Mouse (Mus musculus) gastrocnemius, postnatal 14 days (tissue): Measurements from ENCODE around the gene Sept10. TPM values are rescaled to one million over a fixed set of nuclear protein-coding genes. Genes with fewer than 3 reads are reported as not detected.
"Not testable (repeated sequence)": the region's sequence is repeated elsewhere in the genome, so short reads cannot be mapped to it uniquely, and the experiment has no call there.

ENCODE experiments used
- DNase-seq: peaks from one replicate; pipeline ENCODE4 v3.0.0; 2021; ENCODE audit warnings: mixed read lengths
- intact Hi-C: fragments of 180-260 bp; cut with DNase I; formaldehyde crosslinking; loops from one replicate; pipeline ENCODE4 v1.15.1; 2025; ENCODE audit warnings: low total_unique reads
- total RNA-seq, 2 experiments: library from RNA; stranded (reverse); gene quantifications; 2 replicates each; pipeline ENCODE4 v1.2.3; 2021

Sept10 gene
- total RNA-seq, 2 experiments from 2014 or later = 16.6 to 17.0 TPM

GRCm38 (mm10) chr10:59150938-59151657, 70.5 kb downstream of the Sept10 start:
- intact Hi-C loops = loop anchor here (1.0 kb wide), 1 partner anchor 338 kb away; the partner anchor contains the start of gene Sh3rf3
- no peak for DNase-seq

DNA sequence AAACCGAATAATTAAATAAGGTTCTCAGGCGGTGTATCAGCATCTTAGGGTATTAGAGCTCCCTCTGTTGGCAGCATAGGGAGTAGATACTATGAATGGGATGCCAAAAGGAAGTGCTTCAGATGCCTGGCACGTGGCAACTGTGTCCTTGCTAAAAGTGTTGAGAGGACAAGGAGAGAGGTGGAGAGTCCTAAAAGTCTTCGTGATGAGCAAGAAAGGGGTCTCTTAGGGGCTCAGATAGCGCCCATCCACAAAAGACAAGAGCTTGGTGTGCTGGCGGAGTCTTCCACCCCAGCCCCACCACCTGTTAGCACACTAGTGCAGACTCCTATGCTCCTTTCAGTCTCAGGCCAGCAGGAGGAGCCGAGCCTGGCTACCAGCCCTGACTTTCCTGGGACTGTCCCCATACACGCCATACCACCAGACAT, 71.7 kb downstream of the Sept10 start:
- peak; percentile 47 for DNase-seq
- intact Hi-C loops = loop anchor here (1.0 kb wide), 1 partner anchor 337 kb away; the partner anchor contains the start of gene Sh3rf3

DNA sequence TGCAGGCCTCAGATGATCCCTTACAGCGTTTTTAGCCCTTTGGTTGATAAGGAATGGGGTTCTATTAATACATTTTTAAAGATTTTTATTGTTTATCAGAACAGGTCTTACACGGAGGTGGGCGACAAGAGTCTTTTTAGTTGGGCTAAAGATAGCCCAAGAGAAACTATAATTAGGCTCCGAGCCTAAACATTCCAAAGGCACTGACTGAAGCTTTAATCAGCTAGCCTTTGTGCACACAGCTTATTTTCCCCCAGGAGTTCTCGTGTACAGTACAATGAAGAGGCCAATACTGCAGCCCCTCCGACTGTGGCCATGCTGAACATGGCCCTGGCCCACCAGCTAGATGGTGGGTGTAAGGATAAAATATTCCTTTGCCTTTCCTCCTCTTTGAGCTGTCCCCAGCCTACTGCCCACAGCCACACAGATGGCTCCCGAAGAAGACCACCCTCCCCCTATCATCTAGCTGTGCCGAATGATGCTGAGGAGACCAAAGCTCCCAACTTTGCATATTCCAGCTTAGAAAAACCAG, 88.1 kb downstream of the Sept10 start:
- DNase-seq = no peak
- intact Hi-C loops = no loop called here

- DNase-seq = no peak
- intact Hi-C loops = no loop called here
These were observed 89.6 kb downstream of the Sept10 start for GRCm38 (mm10) chr10:59131926-59132628.

- DNase-seq = no peak
- intact Hi-C loops = no loop called here
These were observed 94.0 kb downstream of the Sept10 start for GRCm38 (mm10) chr10:59127637-59128036.

DNA sequence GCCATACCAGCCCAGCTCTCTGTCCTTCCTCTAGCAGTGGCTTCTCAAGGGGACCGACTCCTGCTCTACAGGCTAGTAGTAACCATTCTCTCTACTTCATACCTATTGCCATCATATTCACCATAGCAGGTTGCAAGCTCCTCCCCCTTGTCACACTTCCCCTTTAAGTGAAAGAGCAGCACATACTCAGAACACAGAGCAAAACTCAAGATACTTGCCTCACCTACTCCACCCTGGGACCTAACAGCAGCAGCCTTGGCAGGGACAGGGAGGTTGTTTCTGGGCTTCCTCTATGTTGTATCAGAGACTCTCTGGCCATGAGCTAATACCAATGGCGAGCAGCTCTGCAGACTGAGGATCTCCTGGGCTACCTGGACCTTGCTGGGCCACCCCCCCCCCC, 96.2 kb downstream of the Sept10 start:
- DNase-seq = no peak
- intact Hi-C loops = no loop called here

- intact Hi-C loops = no loop called here
- no peak for DNase-seq
These were observed 101.8 kb downstream of the Sept10 start for GRCm38 (mm10) chr10:59119811-59120210.

- intact Hi-C loops = no loop called here
- no peak for DNase-seq
These were observed 102.6 kb downstream of the Sept10 start for GRCm38 (mm10) chr10:59119001-59119400.

DNA sequence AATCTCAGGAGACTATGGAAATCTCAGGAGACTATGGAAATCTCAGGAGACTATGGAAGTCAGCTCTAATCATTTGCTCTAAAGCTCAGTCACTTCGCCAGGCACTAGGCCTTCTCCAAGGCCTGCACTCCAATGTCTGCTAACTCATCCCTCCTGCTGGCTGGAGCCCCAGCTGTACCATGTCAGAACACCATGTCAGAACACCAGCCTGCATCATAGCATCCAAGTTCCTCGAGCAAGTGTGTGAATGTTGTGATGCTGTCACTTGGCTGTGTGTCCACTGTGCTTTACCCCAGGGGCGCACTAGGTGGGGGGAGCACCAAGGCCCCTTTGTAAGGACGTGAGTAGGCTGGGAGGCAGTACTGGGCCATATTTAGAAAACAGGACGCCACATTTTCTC, 104.1 kb downstream of the Sept10 start:
- intact Hi-C loops = no loop called here
- DNase-seq = no peak

DNA sequence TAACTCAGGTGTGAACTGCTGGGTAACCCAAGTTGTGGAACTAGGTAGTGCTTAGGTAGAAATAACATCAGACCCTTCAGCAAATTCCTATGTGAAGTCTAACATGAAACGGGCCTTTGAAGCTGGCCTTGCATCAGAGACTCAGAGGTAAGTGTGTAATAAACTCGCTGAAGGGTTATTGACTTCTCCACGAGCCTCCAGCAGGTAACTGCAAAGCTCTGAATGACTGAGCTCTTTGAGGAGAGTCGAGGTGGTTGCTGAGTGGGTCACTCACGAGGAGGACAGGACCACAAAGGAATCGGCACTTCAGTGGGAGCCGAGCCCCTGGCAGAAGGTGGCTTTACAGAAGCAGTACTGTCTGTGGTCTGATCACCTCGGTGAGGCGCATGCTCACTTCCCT, 105.3 kb downstream of the Sept10 start:
- intact Hi-C loops = no loop called here
- DNase-seq = no peak

DNA sequence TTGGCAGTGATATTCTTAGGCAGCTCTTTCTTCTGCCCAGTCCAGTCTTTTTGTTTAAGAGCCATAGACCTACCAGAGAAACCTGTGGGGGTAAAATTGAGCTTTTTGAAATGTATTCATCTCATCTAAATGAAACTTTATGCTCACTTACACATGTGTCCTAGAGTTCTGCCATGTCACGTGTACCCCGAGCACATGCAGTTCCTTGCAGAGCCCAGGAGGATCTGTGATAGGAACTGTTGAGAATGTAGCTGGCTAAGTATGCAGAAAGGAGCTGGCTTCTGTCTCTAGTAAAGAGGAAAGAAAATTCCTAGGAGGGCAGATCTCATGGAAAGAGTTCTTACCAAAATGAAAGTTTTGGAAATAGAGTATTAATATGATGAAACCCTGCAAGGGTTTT, 106.0 kb downstream of the Sept10 start:
- DNase-seq = no peak

DNA sequence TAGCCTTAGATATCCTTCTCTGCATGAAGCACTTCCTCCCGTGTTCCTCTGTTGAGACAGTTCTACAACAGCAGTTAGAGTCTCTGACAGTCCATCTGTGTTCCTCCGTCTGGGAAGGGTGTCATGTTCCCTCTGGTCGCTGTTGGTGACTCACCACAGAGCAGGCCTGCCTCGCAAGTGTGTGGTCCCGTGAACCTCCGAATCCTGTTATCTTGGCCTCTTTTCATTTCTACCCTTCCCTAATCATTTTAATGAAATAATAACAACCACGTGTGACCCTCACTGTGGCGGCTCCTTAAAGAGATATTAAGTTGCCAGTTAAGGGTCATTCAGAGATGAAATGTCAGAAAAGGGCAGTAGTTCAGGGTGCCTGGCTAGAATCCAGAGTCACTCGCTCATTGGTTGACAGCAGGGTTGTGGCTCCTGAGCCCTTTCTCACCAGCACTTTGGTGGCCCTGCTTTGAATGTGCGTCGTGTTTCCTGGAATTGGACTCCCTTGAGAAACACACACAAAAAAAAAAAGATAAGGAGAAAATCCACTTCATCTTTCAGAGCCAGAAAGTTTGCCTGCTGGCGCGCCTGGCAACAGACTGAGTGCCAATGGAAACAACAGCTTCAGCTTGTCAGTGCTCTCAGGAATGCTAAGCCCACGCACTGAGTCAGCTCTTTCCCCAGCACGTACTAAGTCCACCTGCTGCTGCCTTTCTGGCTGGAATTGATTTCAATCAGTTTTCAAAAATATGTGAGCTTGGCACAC, 106.9 kb downstream of the Sept10 start:
- peak; percentile 18 for DNase-seq
- intact Hi-C loops = no loop called here

More for the DNA sequence above, 106.0 kb downstream of the Sept10 start:
- intact Hi-C loops = no loop called here

DNA sequence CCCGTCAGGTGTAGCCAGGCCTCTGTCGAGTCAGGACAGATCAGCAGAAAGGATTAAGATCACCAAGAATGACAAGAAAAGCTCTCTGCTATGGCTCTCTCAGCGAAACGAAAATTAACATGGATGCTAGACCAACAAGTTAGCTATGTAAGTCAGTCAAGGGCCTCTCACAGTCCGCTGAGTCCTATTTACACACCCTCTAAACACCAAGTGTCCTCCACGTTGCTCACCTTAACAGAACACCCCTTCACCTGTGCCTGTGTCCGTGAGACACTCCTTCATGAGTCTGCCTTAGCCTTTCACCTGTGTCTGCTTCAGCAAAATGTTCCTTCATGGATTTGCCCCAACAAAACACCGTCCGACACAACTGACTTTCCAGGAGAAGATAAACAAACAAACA, 108.3 kb downstream of the Sept10 start:
- intact Hi-C loops = no loop called here
- DNase-seq = no peak

DNA sequence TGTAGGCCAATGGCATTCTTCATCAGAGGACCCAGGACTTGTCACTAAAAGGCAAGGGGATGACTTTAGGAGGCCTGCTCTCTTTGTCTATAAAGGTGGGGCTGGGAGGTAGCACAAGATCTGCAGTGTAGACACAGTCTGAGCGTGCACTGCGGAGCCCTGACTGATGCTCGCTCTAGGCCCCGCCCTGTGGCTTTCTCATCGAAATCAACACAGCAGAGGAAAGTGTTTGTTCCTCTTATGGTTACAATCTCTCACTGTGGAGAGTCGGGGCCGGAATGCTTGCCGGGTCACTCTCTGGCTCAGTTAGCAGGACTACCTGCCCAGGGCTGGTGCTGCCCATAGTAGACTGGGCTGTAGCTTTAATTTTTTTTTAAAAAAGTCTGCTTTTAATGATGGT, 108.9 kb downstream of the Sept10 start:
- no peak for DNase-seq
- intact Hi-C loops = no loop called here

- intact Hi-C loops = no loop called here
- no peak for DNase-seq
These were observed 111.3 kb downstream of the Sept10 start for GRCm38 (mm10) chr10:59110386-59110785.

GRCm38 (mm10) chr10:59109015-59109414, 112.6 kb downstream of the Sept10 start:
- DNase-seq = peak; percentile 70
- intact Hi-C loops = loop anchor here (5.0 kb wide), 1 partner anchor 183 kb away; no protein-coding TSS in a partner anchor

GRCm38 (mm10) chr10:59106644-59107043, 115.0 kb downstream of the Sept10 start:
- intact Hi-C loops = loop anchor here (5.0 kb wide), 1 partner anchor 186 kb away; no protein-coding TSS in a partner anchor
- no peak for DNase-seq

- intact Hi-C loops = loop anchor here (5.0 kb wide), 1 partner anchor 186 kb away; no protein-coding TSS in a partner anchor
These were observed 115.8 kb downstream of the Sept10 start for GRCm38 (mm10) chr10:59105885-59106284.

DNA sequence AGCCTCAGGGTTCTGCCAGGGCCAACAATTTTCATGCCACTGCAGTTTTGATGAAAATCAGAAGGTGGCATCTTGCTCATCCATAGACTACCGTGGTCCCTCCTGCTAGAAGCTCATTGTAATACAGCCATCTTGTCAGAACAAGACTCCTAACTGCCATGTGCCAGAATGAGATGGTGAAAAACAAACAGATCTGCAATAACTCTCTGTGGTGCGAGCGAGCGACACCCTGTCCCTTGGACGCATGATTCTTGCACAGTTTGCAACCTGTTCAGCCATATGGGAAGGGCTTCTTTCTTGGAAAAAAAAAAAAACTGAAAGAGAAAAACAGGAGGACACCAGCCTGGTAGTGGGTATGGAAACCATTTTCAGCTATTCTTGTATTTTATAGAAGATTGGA, 117.0 kb downstream of the Sept10 start:
- intact Hi-C loops = loop anchor here (5.0 kb wide), 1 partner anchor 188 kb away; no protein-coding TSS in a partner anchor
- no peak for DNase-seq

More at GRCm38 (mm10) chr10:59105885-59106284, 115.8 kb downstream of the Sept10 start:
- DNase-seq = no peak

- intact Hi-C loops, DNase-seq: not testable (repeated sequence)
These were observed 118.6 kb downstream of the Sept10 start for GRCm38 (mm10) chr10:59103076-59103475.
